Mouse (Mus musculus) midbrain, embryonic 16.5 days (tissue): ENCODE data around the gene Adamtsl5. TPM values are rescaled to one million over a fixed set of nuclear protein-coding genes. Genes with fewer than 3 reads are reported as not detected.

Source experiments
- ATAC-seq: fragments of 200-750 bp; cut with Nextera tagmentation; 2 replicates; pipeline ENCODE4 v1.8.0; 2017; ENCODE audit warnings: moderate TSS enrichment
- H3K27ac ChIP-seq: fragments of 300-500 bp; sonication (generic); 2 replicates; pipeline ENCODE4 v1.5.1; 2014; ENCODE audit warnings: mild to moderate bottlenecking, low read length, mixed read lengths
- H3K27me3 ChIP-seq: fragments of 300-500 bp; sonication (generic); 2 replicates; pipeline ENCODE4 v1.6.1; 2014; ENCODE audit warnings: low read depth, low read length, mixed read lengths; ENCODE audit not compliant: control insufficient read depth, insufficient read depth
- H3K36me3 ChIP-seq: fragments of 300-500 bp; sonication (generic); 2 replicates; pipeline ENCODE4 v1.6.1; 2014; ENCODE audit warnings: mild to moderate bottlenecking, low read length, moderate library complexity, mixed read lengths; ENCODE audit not compliant: control insufficient read depth, insufficient read depth
- H3K4me1 ChIP-seq: fragments of 300-500 bp; sonication (generic); 2 replicates; pipeline ENCODE4 v1.6.1; 2014; ENCODE audit warnings: mild to moderate bottlenecking, low read length, mixed read lengths; ENCODE audit not compliant: control insufficient read depth, insufficient read depth
- H3K4me2 ChIP-seq: fragments of 300-500 bp; sonication (generic); 2 replicates; pipeline ENCODE4 v1.6.1; 2014; ENCODE audit warnings: mild to moderate bottlenecking, low read length, mixed read lengths
- H3K4me3 ChIP-seq: fragments of 300-500 bp; sonication (generic); 2 replicates; pipeline ENCODE4 v1.5.1; 2014; ENCODE audit warnings: low read depth, mild to moderate bottlenecking, low read length, moderate library complexity, mixed read lengths
- H3K9ac ChIP-seq: fragments of 300-500 bp; sonication (generic); 2 replicates; pipeline ENCODE4 v1.6.1; 2014; ENCODE audit warnings: low read depth, low read length, mixed read lengths
- H3K9me3 ChIP-seq: fragments of 300-500 bp; sonication (generic); replicated peaks from 2 replicates; pipeline ENCODE4 v1.6.1; 2014; ENCODE audit warnings: mild to moderate bottlenecking, low read length, mixed read lengths; ENCODE audit not compliant: control insufficient read depth, poor library complexity, severe bottlenecking
- WGBS: fragments of 180-500 bp; shearing (Covaris S2); extraction: QIAGEN DNeasy Blood & Tissue Kit; methylation state at CpG from one replicate; pipeline ENCODE4 v1.1.7; 2014; 5-methylcytosine and 5-hydroxymethylcytosine counted together
- polyA plus RNA-seq: library from polyadenylated mRNA; unstranded; fragments of >200 nt; fragmentation: Nextera tagmentation; extraction: Ambion mirVana; gene quantifications from 2 replicates; pipeline ENCODE4 v1.2.1, GENCODE M21; 2015

The Adamtsl5 gene
- polyA plus RNA-seq, 1 experiment from 2014 or later = 0.38 TPM

DNA sequence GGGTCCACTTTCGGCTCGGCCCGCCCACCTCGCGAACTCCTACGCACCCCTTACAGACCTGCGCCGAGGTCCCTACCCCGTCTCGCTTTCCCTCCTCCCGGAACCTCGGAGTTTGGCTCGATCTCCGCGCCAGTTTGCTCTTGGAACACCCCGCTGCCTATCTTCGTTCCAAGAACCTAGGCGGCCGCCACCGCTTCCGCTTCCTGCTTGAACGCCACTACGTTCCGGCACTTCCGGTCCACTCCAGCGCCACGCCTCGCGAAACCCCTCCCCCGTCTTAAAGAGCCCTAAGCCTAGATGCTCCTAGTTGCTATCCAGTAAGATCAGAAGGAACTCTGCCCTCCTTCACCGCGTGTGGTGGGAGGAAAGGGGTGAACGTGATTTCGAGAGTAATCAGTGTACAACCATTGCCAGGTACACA is 27.9 kb downstream of the Adamtsl5 start, which contains the start of gene 2310011J03Rik:
2310011J03Rik (minus strand) TSS at position 198 of the 421 bp plus-strand sequence.
- H3K36me3 ChIP-seq = peaks cover 24% of the 10 kb centered on the region
- H3K9me3 ChIP-seq = no peaks in the 10 kb centered on the region
- H3K4me2 ChIP-seq = peak within 1 kb of the TSS; percentile 91
- peak within 1 kb of the TSS; percentile 66 for H3K4me3 ChIP-seq
- WGBS = under 1% methylated on average over 34 of the region's 34 CpGs
- H3K9ac ChIP-seq = peak within 1 kb of the TSS; percentile 68
- peak within 1 kb of the TSS; percentile 57; the same call in 1 of the 2 replicates for H3K27ac ChIP-seq
- no peaks in the 10 kb centered on the region for H3K27me3 ChIP-seq
- peak; percentile 61 for ATAC-seq
- H3K4me1 ChIP-seq = peaks cover 18% of the 10 kb centered on the region

DNA sequence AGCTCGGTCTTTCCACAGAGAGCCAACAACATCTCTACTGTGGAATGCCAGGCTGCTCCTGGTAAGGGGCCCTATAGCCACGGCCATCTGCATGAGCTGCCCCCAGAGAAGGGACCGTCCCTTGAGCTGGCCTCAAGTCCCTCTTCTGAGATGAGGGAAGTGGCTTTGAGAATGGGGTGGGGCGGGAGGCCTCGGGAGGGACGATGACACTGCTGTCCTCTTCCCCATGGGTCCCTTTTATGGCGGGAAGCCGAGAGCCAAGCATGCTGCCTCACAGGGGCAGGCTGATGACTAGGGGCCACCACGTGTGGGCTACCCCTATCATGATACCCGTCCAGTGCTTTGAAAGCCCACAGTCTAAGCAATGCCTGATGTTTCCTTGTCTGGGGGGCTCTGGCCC is 31.2 kb downstream of the Adamtsl5 start:
- Histone ChIP-seq H3K4me2 (no peak overlapping the region), H3K27me3 (no peaks in the 10 kb centered on the region), H3K27ac (no peak overlapping the region), H3K4me1 (peaks cover 6% of the 10 kb centered on the region), H3K36me3 (peaks cover 53% of the 10 kb centered on the region), H3K9me3 (no peaks in the 10 kb centered on the region), H3K9ac (no peak overlapping the region), H3K4me3 (no peak overlapping the region)
- WGBS = 57% methylated on average over 10 of the region's 10 CpGs
- no peak for ATAC-seq

DNA sequence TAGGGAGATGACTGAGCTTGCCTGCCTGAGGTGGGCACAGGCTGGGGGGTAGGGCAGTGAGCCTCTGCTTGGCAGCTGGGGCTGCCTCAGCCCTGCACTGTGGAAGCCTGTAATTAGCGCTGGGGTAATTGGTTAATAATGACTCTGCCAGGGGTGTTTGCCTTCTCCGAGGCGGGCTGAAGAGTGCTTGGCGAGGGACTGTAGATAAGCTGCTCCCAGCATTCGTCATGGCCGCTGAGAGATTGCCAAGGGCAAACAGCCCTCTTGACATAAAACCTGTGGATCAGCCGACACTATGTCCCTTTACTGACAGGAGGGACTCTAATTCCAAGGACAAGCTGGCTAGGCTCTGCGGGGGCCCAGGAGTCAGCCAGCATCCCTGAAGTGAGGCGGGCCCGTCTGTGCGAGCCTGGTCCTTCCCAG is 31.8 kb downstream of the Adamtsl5 start:
- Histone ChIP-seq H3K4me3 (no peak overlapping the region), H3K9ac (no peak overlapping the region), H3K36me3 (peaks cover 57% of the 10 kb centered on the region), H3K27ac (no peak overlapping the region), H3K4me2 (no peak overlapping the region), H3K4me1 (peaks cover 6% of the 10 kb centered on the region), H3K9me3 (no peaks in the 10 kb centered on the region), H3K27me3 (no peaks in the 10 kb centered on the region)
- ATAC-seq = no peak
- WGBS = 35% methylated on average over 11 of the region's 11 CpGs

DNA sequence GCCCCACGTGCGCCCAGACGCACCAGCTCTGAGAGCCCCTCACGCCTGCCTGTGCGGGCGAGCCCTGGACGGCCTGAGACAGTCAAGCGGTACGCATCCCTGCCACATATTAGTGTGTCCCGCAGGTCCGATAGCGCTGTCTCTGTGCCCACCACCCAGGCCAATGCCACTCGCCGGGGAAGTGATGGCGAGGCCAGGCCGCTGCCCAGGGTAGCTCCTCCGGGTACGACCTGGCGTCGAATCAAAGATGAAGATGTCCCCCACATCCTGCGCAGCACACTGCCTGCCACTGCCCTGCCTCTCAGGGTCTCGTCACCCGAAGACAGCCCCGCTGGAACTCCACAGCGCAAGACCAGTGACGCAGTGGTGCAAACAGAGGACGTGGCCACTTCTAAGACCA is 32.9 kb downstream of the Adamtsl5 start:
- 53% methylated on average over 27 of the region's 27 CpGs for WGBS
- Histone ChIP-seq H3K4me1 (peaks cover 6% of the 10 kb centered on the region), H3K9ac (no peak overlapping the region)

DNA sequence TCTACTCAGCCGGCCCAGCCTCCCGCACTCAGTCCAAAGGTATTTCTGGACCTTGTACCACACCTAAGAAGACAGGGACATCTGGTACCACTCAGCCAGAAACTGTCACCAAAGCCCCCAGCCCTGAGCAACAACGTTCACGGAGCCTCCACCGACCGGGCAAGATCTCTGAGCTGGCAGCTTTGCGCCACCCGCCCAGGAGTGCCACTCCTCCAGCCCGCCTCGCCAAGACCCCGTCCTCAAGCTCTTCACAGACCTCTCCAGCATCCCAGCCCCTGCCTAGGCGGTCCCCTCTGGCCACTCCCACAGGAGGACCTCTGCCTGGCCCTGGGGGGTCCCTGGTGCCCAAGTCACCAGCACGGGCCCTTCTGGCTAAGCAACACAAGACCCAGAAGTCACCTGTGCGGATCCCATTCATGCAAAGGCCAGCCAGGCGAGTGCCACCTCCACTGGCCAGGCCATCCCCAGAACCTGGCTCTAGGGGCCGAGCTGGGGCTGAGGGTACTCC is 33.7 kb downstream of the Adamtsl5 start:
- Histone ChIP-seq H3K9ac (peak overlapping the region; percentile 11; the same call in 1 of the 2 replicates), H3K4me3 (no peak overlapping the region), H3K27ac (no peak overlapping the region), H3K27me3 (no peaks in the 10 kb centered on the region), H3K9me3 (no peaks in the 10 kb centered on the region), H3K4me2 (no peak overlapping the region), H3K36me3 (peaks cover 68% of the 10 kb centered on the region), H3K4me1 (peaks cover 3% of the 10 kb centered on the region)
- no peak for ATAC-seq
- 62% methylated on average over 16 of the region's 16 CpGs for WGBS

More for the DNA sequence above, 32.9 kb downstream of the Adamtsl5 start:
- no peak overlapping the region for H3K27ac ChIP-seq
- no peak for ATAC-seq
- no peak overlapping the region for H3K4me2 ChIP-seq
- H3K36me3 ChIP-seq = peaks cover 65% of the 10 kb centered on the region
- no peaks in the 10 kb centered on the region for H3K27me3 ChIP-seq
- H3K9me3 ChIP-seq = no peaks in the 10 kb centered on the region
- H3K4me3 ChIP-seq = no peak overlapping the region

DNA sequence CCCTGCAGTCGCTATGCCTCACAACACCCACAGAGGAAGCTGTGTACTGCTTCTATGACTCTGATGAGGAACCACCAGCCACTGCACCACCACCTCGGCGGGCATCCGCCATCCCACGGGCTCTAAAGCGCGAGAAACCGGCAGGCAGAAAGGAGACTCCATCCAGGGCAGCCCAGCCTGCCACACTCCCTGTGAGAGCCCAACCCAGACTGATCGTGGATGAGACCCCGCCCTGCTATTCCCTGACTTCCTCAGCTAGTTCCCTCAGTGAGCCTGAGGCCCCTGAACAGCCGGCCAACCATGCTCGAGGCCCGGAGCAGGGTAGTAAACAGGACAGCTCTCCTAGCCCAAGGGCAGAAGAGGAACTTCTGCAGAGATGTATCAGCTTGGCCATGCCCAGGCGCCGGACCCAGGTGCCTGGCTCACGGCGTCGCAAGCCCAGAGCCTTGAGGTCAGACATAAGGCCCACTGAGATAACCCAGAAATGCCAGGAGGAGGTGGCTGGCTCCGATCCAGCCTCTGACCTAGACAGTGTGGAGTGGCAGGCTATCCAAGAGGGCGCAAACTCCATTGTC is 34.5 kb downstream of the Adamtsl5 start:
- H3K27me3 ChIP-seq = no peaks in the 10 kb centered on the region
- 67% methylated on average over 20 of the region's 20 CpGs for WGBS
- ATAC-seq = no peak
- peaks cover 75% of the 10 kb centered on the region for H3K36me3 ChIP-seq
- no peak overlapping the region for H3K4me3 ChIP-seq
- no peaks in the 10 kb centered on the region; the same call in 1 of the 2 replicates for H3K4me1 ChIP-seq
- H3K27ac ChIP-seq = no peak overlapping the region
- H3K4me2 ChIP-seq = no peak overlapping the region
- H3K9me3 ChIP-seq = no peaks in the 10 kb centered on the region
- no peak overlapping the region for H3K9ac ChIP-seq

DNA sequence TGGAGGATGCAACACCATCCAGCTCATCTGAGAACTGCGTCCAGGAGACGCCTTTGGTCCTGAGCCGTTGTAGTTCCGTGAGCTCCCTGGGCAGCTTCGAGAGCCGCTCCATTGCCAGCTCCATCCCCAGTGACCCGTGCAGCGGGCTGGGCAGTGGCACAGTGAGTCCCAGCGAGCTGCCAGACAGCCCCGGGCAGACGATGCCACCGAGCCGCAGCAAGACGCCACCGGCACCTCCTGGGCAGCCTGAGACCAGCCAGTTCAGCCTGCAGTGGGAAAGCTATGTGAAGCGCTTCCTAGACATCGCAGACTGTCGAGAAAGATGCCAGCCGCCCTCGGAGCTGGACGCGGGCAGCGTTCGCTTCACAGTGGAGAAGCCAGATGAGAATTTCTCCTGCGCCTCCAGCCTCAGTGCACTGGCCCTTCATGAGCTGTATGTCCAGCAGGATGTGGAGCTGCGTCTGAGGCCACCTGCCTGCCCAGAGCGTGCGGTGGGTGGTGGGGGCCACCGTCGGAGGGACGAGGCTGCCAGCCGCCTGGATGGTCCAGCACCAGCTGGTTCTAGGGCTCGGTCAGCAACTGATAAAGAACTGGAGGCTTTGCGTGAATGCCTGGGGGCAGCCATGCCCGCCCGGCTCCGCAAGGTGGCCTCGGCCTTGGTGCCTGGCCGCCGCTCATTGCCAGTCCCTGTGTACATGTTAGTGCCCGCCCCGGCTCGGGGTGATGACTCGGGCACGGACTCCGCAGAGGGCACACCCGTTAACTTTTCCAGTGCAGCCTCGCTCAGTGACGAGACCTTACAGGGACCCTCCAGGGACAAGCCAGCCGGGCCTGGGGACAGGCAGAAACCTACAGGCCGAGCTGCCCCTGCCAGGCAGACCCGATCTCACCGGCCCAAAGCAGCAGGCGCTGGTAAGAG is 35.4 kb downstream of the Adamtsl5 start:
- WGBS = 79% methylated on average over 54 of the region's 54 CpGs
- H3K4me3 ChIP-seq = no peak overlapping the region
- H3K27ac ChIP-seq = no peak overlapping the region

DNA sequence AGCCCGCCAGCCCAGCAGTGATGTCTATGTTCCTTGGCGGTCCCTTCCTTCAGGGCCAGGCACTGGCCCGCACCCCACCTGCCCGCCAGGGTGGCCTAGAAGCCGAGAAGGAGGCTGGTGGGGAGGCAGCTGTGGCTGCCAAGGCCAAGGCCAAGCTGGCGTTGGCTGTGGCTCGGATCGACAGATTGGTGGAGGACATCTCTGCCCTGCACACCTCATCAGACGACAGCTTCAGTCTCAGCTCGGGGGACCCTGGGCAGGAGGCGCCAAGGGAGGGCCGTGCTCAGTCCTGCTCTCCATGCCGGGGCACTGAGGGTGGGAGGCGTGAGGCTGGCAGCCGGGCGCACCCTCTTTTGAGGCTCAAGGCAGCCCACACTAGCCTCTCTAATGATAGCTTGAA is 36.7 kb downstream of the Adamtsl5 start:
- Histone ChIP-seq H3K4me1 (no peaks in the 10 kb centered on the region), H3K4me3 (no peak overlapping the region), H3K27ac (no peak overlapping the region), H3K4me2 (no peak overlapping the region), H3K9me3 (no peaks in the 10 kb centered on the region), H3K9ac (no peak overlapping the region), H3K36me3 (peaks cover 82% of the 10 kb centered on the region), H3K27me3 (no peaks in the 10 kb centered on the region)
- 90% methylated on average over 16 of the region's 16 CpGs for WGBS
- no peak for ATAC-seq

More for the DNA sequence above, 35.4 kb downstream of the Adamtsl5 start:
- Histone ChIP-seq H3K4me2 (no peak overlapping the region), H3K9ac (no peak overlapping the region), H3K36me3 (peaks cover 79% of the 10 kb centered on the region), H3K27me3 (no peaks in the 10 kb centered on the region), H3K4me1 (no peaks in the 10 kb centered on the region), H3K9me3 (no peaks in the 10 kb centered on the region)
- ATAC-seq = no peak
